Mouse (Mus musculus): ENCODE measurements around the gene Syn2.
"Not testable (repeated sequence)": the region's sequence is repeated elsewhere in the genome, so short reads cannot be mapped to it uniquely, and the experiment has no call there.

Syn2 gene

GRCm38 (mm10) chr6:115174845-115175244, 40.1 kb downstream of the Syn2 start:
- no peak for DNase-seq (ENCODE audit: low spot score in 2 of 2)

GRCm38 (mm10) chr6:115178826-115179225, 44.1 kb downstream of the Syn2 start:
- DNase-seq (ENCODE audit: low spot score in 2 of 2) = peak in 1 of 2 experiments; percentile 7

- DNase-seq (ENCODE audit: low spot score in 2 of 2) = no peak
These were observed 46.4 kb downstream of the Syn2 start for GRCm38 (mm10) chr6:115181094-115181493.

DNA sequence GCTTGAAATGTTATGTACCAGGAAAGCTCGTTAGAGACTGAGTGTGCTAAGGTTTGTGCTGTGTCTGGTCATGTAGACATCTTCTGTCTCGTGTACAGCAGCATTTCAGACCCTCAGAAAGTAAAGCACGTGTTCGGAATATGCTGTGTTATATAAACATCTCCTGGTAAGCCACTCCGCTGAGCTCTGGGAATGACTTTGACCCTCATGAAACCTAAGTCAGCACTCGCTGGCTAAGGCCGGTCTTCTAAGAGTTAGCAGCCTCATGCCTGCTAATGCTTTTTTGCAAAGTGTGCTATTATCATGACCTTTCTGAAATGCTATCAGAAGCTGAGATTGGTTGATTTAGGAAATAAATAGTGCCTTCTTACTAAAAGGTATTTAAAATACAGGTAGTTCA, 56.4 kb downstream of the Syn2 start:
- no peak for DNase-seq (ENCODE audit: low spot score in 2 of 2)

GRCm38 (mm10) chr6:115200753-115201152, 66.1 kb downstream of the Syn2 start:
- no peak for DNase-seq (ENCODE audit: low spot score in 2 of 2)

GRCm38 (mm10) chr6:115203029-115203428, 68.3 kb downstream of the Syn2 start:
- DNase-seq (ENCODE audit: low spot score in 2 of 2) = no peak

DNA sequence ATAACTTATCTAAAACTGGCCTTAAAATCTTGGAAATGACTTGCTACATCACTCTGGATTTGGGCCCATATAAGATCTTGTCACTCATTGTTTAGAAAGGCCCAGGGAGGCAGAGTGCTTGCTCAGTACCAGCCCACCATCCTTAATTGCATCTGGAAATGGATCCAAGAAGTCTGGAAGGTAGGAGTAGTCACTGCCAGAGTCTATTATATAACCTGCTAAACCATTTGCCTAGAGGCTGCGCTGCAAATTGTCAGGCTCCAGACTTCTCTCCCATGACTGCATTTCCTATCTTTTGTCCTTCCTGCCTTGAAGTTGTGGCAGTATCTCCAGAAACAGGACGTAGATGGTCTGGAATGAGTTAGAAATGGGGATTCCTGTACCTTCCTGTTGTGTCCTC, 75.5 kb downstream of the Syn2 start:
- no peak for DNase-seq (ENCODE audit: low spot score in 2 of 2)

DNA sequence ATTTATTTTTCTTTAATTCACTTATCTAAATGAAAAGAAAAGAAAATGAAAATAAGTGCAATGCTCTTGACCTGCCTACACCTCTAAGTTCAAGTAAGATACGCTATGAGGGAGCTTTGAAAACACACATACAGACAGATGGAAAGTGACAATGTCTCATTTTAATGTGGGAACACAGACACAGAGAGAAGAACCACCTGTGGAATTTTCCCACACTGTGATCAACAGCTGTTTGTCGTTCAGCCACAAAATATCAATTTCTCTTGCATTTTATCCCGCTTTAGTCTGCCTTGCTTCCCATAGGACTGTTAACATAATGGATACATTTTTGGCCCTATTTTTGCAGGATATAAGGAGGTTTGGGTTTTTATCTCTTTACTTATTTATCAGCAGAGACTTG, 76.1 kb downstream of the Syn2 start:
- DNase-seq (ENCODE audit: low spot score in 2 of 2) = no peak

DNA sequence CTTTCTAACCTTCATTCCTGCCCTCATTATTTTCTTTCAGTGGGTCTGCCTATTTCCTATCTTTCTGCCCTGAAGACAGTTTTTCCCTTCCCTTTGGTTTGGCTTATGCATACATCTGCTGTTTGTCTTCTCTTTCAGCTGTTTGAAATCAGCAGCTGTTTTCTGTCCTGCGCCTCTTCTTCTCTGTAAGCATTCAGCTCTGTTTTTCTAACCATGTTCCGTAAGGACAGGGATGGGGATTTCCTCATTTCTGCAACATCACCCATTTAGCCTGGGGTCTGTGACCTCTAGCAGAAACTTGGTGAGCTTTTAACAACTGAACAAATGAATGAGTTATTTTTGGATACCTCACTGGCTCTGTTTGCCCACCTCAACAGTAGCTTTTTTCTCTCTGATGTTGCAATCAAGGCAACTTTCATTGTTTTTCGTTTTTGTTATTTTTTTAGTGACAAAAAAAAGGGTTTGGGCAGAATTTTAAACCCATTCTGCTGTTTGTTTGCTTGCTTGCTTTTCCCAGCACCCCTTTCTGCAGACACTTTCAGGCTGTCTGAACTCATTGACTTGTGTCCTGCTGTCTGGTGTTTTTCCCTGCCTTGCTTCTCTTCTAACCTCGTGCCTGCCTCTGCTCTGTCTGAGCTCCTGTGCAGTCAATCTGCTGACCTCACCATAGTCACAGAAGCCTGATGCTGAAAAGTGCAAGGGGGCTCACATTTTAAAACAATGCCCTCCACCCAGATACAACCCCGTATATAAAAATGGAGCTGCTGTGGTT, 77.6 kb downstream of the Syn2 start:
- no peak for DNase-seq (ENCODE audit: low spot score in 2 of 2)

GRCm38 (mm10) chr6:115213129-115213528, 78.4 kb downstream of the Syn2 start:
- DNase-seq (ENCODE audit: low spot score in 2 of 2) = no peak

- no peak for DNase-seq (ENCODE audit: low spot score in 2 of 2)
These were observed 86.5 kb downstream of the Syn2 start for GRCm38 (mm10) chr6:115221215-115221641.

- DNase-seq (ENCODE audit: low spot score in 2 of 2) = no peak
These were observed 90.8 kb downstream of the Syn2 start for GRCm38 (mm10) chr6:115225519-115225918.

DNA sequence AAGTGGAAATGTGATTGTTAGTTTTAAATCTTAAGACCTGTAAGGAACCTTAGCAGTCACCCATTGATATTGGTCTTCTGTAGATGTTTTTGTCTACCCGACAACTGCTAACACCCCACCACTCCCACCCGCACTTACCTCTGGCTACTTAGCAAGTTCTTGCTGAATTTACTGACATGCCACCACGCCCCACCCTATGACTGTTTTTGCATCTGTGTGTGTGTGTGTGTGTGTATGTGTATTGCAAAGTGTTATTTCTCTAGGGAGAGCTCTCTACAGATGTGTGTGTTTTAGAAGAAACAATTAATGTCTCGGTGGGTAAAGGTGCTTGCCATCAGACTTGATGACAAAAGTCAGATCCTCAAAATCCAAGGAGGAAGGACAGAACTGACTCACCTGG, 92.3 kb downstream of the Syn2 start, which contains the start of gene Gm17482:
Gene Gm17482, plus strand, starts transcription at position 301 of the 400 bp plus-strand sequence.
- DNase-seq (ENCODE audit: low spot score in 2 of 2) = no peak

DNA sequence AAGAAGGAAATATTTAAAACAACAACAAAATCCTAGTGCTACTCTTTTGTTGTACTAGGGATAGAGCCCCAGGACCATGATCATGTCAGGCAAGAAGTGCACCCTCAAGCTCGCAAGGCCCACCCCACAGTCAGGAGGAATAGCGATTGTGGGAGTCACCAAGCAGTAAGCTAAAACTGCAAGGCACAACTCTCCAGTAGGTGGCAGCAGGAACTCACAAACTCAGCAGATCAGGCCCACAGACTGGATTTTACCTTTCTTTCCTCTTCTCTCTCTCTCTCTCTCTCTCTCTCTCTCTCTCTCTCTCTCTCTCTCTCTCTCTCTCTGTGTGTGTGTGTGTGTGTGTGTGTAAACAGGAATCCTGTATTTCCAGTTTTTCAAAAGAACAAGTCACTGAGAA, 92.8 kb downstream of the Syn2 start:
- DNase-seq (ENCODE audit: low spot score in 2 of 2) = peak in 1 of 2 experiments; percentile 34

GRCm38 (mm10) chr6:115230557-115230956, 95.9 kb downstream of the Syn2 start:
- DNase-seq (ENCODE audit: low spot score in 2 of 2) = no peak

GRCm38 (mm10) chr6:115231836-115232235, 97.1 kb downstream of the Syn2 start:
- no peak for DNase-seq (ENCODE audit: low spot score in 2 of 2)

GRCm38 (mm10) chr6:115232562-115232961, 97.9 kb downstream of the Syn2 start:
- no peak for DNase-seq (ENCODE audit: low spot score in 2 of 2)

DNA sequence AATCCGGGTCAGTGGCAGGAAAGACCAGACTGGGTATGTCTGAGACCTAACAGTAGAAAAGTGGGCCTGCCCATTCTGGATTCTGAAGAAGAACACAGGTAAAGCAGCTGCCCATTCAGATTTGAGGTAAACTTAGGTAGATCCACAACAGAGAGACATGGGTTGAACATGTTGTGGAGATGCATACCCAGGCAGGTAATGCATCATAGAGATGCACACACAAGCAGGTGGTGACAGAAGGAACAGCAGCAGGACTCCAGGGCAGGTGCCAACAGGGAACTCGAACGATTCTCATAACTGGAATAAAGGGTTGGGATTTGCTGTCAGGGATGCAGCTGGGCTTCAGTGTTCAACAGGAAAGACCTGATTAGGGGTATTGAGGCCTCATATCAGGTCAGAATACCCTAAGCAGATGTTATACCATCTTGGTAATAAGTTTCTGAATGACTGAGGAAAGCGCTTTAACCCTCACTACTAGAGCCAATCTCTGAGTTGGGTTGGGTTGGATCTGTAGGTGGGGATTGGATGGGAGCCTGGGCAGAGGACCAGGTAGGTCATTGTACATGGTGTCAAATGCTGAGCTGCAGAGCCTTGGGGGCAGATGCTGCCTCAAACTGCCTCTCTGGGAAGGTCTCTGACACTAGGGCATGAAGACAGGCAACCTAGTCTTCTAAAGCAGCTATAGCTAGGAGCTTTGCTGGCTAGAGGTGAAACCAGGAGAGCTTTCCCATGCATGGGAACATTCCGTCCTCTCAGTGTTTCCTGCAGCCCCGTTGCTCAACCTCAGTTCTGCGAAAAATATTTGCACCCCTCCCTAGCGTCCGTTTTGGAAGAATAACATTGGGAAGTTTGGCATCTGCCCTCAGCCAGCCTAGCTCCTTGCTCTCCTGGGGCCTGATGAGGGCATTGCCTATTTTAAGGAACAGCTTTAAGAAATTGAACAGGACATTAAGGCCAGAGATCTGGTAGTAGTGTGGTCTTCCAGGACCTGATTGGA, 103.6 kb downstream of the Syn2 start:
- DNase-seq (ENCODE audit: low spot score in 2 of 2) = no peak

DNA sequence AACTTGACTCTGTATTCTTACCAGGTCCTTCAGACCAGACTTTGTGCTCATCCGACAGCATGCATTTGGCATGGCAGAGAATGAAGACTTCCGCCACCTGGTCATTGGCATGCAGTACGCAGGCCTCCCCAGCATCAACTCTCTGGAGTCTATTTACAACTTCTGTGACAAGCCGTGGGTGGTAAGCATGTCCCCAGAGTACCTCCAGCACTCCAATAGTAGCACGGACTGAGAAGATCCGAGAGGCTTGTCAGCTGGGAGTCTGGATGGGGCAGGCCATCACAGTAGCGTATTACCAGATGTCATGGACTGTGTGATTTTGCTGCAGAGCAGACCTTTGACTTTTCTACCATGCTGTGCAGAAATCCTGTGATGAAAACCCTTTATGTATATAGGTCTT, 104.6 kb downstream of the Syn2 start:
- DNase-seq (ENCODE audit: low spot score in 2 of 2) = no peak

DNA sequence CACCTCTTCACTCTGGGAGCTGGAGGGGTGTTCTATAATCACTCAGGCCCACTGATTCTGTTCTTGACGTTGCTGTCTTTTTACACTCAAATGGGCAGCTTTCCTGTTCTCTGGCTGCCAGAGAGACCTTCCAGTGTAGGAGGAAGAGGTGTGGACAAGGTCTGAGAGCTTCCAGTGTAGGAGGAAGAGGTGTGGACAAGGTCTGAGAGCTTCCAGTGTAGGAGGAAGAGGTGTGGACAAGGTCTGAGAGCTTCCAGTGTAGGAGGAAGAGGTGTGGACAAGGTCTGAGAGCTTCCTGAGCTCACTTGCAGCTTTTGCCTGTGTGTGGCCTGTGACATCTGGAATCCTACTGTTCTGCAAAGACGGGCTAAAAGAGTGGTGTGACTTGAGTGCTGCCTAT, 105.7 kb downstream of the Syn2 start:
- DNase-seq (ENCODE audit: low spot score in 2 of 2) = not testable (repeated sequence)

GRCm38 (mm10) chr6:115241131-115241699, 106.5 kb downstream of the Syn2 start:
- DNase-seq (ENCODE audit: low spot score in 2 of 2) = no peak

- DNase-seq (ENCODE audit: low spot score in 2 of 2) = no peak
These were observed 107.2 kb downstream of the Syn2 start for GRCm38 (mm10) chr6:115241939-115242338.
